Mouse (Mus musculus) spleen, adult 2 months (tissue): ENCODE measurements around the gene Tmem150c. TPM values are rescaled to one million over a fixed set of nuclear protein-coding genes. Genes with fewer than 3 reads are reported as not detected.

Experiments used
- DNase-seq, 2 experiments: peaks; one replicate each; pipeline versions ENCODE4 v3.0.0 to v3.0.0-alpha.2; 2012 to 2021; ENCODE audit warnings: low spot score in 2 of 2, low read depth in 1 of 2
- H3K27ac ChIP-seq: fragments of 200-500 bp; 2 replicates; pipeline ENCODE4 v1.5.1; 2012; ENCODE audit warnings: low read length, inconsistent platforms; ENCODE audit not compliant: insufficient read depth
- H3K27me3 ChIP-seq: fragments of 200-500 bp; 2 replicates; pipeline ENCODE4 v1.6.1; 2012; ENCODE audit warnings: mild to moderate bottlenecking, moderate library complexity, low read length, inconsistent platforms; ENCODE audit not compliant: control insufficient read depth, insufficient read depth
- H3K36me3 ChIP-seq: fragments of 200-500 bp; 2 replicates; pipeline ENCODE4 v1.6.1; 2012; ENCODE audit warnings: mild to moderate bottlenecking, low read length, inconsistent platforms; ENCODE audit not compliant: control insufficient read depth, insufficient read depth
- H3K4me1 ChIP-seq: fragments of 200-500 bp; 2 replicates; pipeline ENCODE4 v1.6.1; 2011; ENCODE audit warnings: inconsistent platforms; ENCODE audit not compliant: control insufficient read depth, insufficient read depth, insufficient read length
- H3K4me3 ChIP-seq: fragments of 200-500 bp; 2 replicates; pipeline ENCODE4 v1.5.1; 2011; ENCODE audit warnings: mild to moderate bottlenecking, inconsistent platforms; ENCODE audit not compliant: insufficient read depth, insufficient read length; ENCODE audit errors: extremely low read depth
- CTCF ChIP-seq: fragments of 200-500 bp; IDR thresholded peaks from 2 replicates; pipeline ENCODE4 v1.5.1; 2011; ENCODE audit warnings: mild to moderate bottlenecking, inconsistent platforms; ENCODE audit not compliant: insufficient read depth, insufficient read length, insufficient replicate concordance; ENCODE audit errors: extremely low read depth
- POLR2A ChIP-seq: fragments of 200-500 bp; IDR thresholded peaks from 2 replicates; pipeline ENCODE4 v1.6.1; 2011; ENCODE audit warnings: low read depth, low read length, inconsistent platforms
- WGBS: fragments of 180-500 bp; shearing (Covaris S2); methylation state at CpG from one replicate; pipeline ENCODE4 v1.1.7; 2018; 5-methylcytosine and 5-hydroxymethylcytosine counted together
- polyA plus RNA-seq: library from polyadenylated mRNA; depleted of rRNA; stranded (reverse); fragments of >200 nt; gene quantifications from 2 replicates; pipeline ENCODE4 v1.2.3, GENCODE M21; 2012

Gene Tmem150c
- polyA plus RNA-seq, 1 experiment = 0.69 TPM

GRCm38 (mm10) chr5:100158301-100158700, 1.3 kb downstream of the Tmem150c start:
- no peak overlapping the region for H3K27ac ChIP-seq
- H3K4me3 ChIP-seq = 0 out of 2 replicates have a peak overlapping the region, but pooled peaks have one; percentile 48
- no peaks in the 10 kb centered on the region for H3K36me3 ChIP-seq
- 0 out of 2 replicates have a peak, but pooled peaks cover 6% of the 10 kb centered on the region for H3K4me1 ChIP-seq
- TF ChIP-seq CTCF (no peak), POLR2A (no peak)
- DNase-seq = no peak
- 26% methylated on average over 13 of the region's 13 CpGs for WGBS
- peaks cover 13% of the 10 kb centered on the region for H3K27me3 ChIP-seq

GRCm38 (mm10) chr5:100155646-100156045, 4.0 kb downstream of the Tmem150c start:
- no peak for TF ChIP-seq POLR2A
- Histone ChIP-seq H3K27me3 (peaks cover 13% of the 10 kb centered on the region), H3K4me3 (no peak overlapping the region), H3K4me1 (0 out of 2 replicates have a peak, but pooled peaks cover 6% of the 10 kb centered on the region), H3K27ac (no peak overlapping the region), H3K36me3 (no peaks in the 10 kb centered on the region)
- DNase-seq = no peak
- 86% methylated on average over 6 of the region's 6 CpGs for WGBS

DNA sequence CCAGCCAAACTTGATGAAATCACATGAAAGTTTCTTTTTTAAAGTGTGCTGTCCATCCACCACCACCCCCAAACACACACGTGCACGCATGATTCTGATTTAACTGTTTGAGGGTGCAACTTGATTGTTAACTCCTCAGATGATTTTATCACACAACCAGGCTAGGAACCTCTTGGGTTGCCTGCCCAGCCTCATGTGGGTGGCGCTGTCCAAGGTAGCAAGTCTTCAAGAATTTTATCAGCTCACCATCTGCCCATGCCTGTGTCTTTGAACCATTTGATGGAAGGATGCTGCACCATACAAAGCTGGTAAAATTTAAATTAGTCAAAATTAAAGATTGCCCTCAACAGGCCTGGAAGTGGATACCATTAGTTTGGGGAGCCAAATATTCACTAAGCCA, 9.6 kb downstream of the Tmem150c start:
- no peak overlapping the region for H3K27ac ChIP-seq
- DNase-seq = no peak
- H3K36me3 ChIP-seq = no peaks in the 10 kb centered on the region
- H3K4me1 ChIP-seq = no peaks in the 10 kb centered on the region
- H3K27me3 ChIP-seq = no peaks in the 10 kb centered on the region
- H3K4me3 ChIP-seq = no peak overlapping the region
- 74% methylated on average over 3 of the region's 3 CpGs for WGBS
- TF ChIP-seq CTCF (no peak), POLR2A (no peak)

GRCm38 (mm10) chr5:100144836-100145235, 14.8 kb downstream of the Tmem150c start:
- no peak for TF ChIP-seq CTCF
- TF ChIP-seq POLR2A = no peak
- Histone ChIP-seq H3K27ac (no peak overlapping the region), H3K27me3 (no peaks in the 10 kb centered on the region), H3K4me3 (no peak overlapping the region), H3K4me1 (no peaks in the 10 kb centered on the region), H3K36me3 (no peaks in the 10 kb centered on the region)
- no peak for DNase-seq
- 83% methylated on average over 7 of the region's 7 CpGs for WGBS

- no peak for TF ChIP-seq POLR2A
- TF ChIP-seq CTCF = no peak
- no peak overlapping the region for H3K27ac ChIP-seq
- 76% methylated on average over 8 of the region's 8 CpGs for WGBS
- no peaks in the 10 kb centered on the region for H3K27me3 ChIP-seq
- no peak for DNase-seq
- H3K4me3 ChIP-seq = no peak overlapping the region
- H3K4me1 ChIP-seq = no peaks in the 10 kb centered on the region
- no peaks in the 10 kb centered on the region for H3K36me3 ChIP-seq
Measured at GRCm38 (mm10) chr5:100127283-100127682, 32.3 kb downstream of the Tmem150c start.

DNA sequence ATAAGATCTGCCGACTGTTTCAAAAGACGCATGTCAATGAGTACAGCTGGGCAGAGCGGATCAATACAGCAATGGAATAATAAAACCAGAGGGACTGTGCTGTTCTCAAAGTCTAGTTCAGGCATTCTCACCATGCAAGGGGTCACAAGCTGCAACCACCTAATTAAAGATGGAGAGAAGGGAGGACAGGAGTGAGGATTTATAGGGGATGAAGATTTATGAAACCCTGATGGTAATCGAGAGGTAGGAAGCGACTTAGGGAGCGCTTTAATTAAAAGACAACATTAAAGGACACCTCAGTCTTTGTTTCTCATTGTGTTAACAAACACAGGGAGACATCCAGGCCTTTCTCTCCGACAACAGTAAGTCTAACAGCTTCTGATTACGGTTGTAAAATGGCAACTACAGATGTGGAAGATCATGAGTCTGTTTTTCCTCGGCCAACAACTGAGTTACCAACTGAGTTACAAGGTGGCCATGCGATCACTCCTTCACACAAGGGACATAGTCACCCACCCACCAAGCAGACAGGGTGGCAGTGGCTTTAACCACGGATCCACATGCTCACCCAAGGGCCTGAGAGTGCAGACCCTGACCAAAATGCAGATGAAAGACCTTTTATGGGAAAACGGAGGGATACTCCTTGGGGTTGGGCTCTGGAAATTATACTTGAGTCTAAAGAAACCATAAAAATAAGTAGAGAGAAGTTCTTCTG, 34.0 kb downstream of the Tmem150c start:
- Histone ChIP-seq H3K27me3 (0 out of 2 replicates have a peak, but pooled peaks cover under 1% of the 10 kb centered on the region), H3K27ac (no peak overlapping the region), H3K36me3 (no peaks in the 10 kb centered on the region), H3K4me1 (no peaks in the 10 kb centered on the region), H3K4me3 (no peak overlapping the region)
- TF ChIP-seq POLR2A = no peak
- TF ChIP-seq CTCF = no peak
- DNase-seq = no peak
- WGBS = 73% methylated on average over 12 of the region's 12 CpGs

GRCm38 (mm10) chr5:100124530-100124929, 35.1 kb downstream of the Tmem150c start:
- Histone ChIP-seq H3K27ac (no peak overlapping the region), H3K36me3 (no peaks in the 10 kb centered on the region), H3K4me3 (no peak overlapping the region), H3K4me1 (no peaks in the 10 kb centered on the region), H3K27me3 (0 out of 2 replicates have a peak, but pooled peaks cover 2% of the 10 kb centered on the region)
- 69% methylated on average over 1 of the region's 1 CpGs for WGBS
- no peak for DNase-seq
- TF ChIP-seq CTCF = no peak
- no peak for TF ChIP-seq POLR2A
